Mouse (Mus musculus) heart, embryonic 15.5 days (tissue): ENCODE results near the gene Csf3. TPM values are rescaled to one million over a fixed set of nuclear protein-coding genes. Genes with fewer than 3 reads are reported as not detected.

Experiments used
- ATAC-seq: fragments of 200-750 bp; cut with Nextera tagmentation; replicated peaks from 2 replicates; pipeline ENCODE4 v1.8.0; 2017; ENCODE audit warnings: low read depth, moderate TSS enrichment; ENCODE audit not compliant: insufficient number of reproducible peaks, insufficient read depth, low FRiP score
- H3K27ac ChIP-seq: fragments of 300-500 bp; sonication (generic); 2 replicates; pipeline ENCODE4 v1.5.1; 2015; ENCODE audit warnings: mild to moderate bottlenecking, inconsistent platforms
- H3K27me3 ChIP-seq: fragments of 300-500 bp; sonication (generic); 2 replicates; pipeline ENCODE4 v1.6.1; 2015; ENCODE audit warnings: inconsistent platforms
- H3K36me3 ChIP-seq: fragments of 300-500 bp; sonication (generic); 2 replicates; pipeline ENCODE4 v1.6.1; 2015; ENCODE audit warnings: mild to moderate bottlenecking, inconsistent platforms
- H3K4me1 ChIP-seq: fragments of 300-500 bp; sonication (generic); replicated peaks from 2 replicates; pipeline ENCODE4 v1.6.1; 2015; ENCODE audit warnings: inconsistent platforms
- H3K4me2 ChIP-seq: fragments of 300-500 bp; sonication (generic); 2 replicates; pipeline ENCODE4 v1.6.1; 2015; ENCODE audit warnings: inconsistent platforms, mild to moderate bottlenecking, moderate library complexity
- H3K4me3 ChIP-seq: fragments of 300-500 bp; sonication (generic); 2 replicates; pipeline ENCODE4 v1.5.1; 2015; ENCODE audit warnings: mild to moderate bottlenecking, inconsistent platforms
- H3K9ac ChIP-seq: fragments of 300-500 bp; sonication (generic); 2 replicates; pipeline ENCODE4 v1.6.1; 2015; ENCODE audit warnings: mild to moderate bottlenecking, inconsistent platforms
- H3K9me3 ChIP-seq: fragments of 300-500 bp; sonication (generic); replicated peaks from 2 replicates; pipeline ENCODE4 v1.6.1; 2016; ENCODE audit warnings: inconsistent platforms
- WGBS: fragments of 180-500 bp; shearing (Covaris S2); methylation state at CpG from one replicate; pipeline ENCODE4 v1.1.7; 2015; ENCODE audit warnings: mixed read lengths; 5-methylcytosine and 5-hydroxymethylcytosine counted together
- polyA plus RNA-seq: library from polyadenylated mRNA; unstranded; fragments of >200 nt; fragmentation: Nextera tagmentation; extraction: Ambion mirVana; gene quantifications from 2 replicates; pipeline ENCODE4 v1.2.1, GENCODE M21; 2015

The Csf3 gene
- polyA plus RNA-seq, 1 experiment from 2014 or later, result not detected

- peak overlapping the region; percentile 88 for H3K9ac ChIP-seq
- H3K4me2 ChIP-seq, result peak overlapping the region; percentile 89
- no peaks in the 10 kb centered on the region for H3K9me3 ChIP-seq
- no peaks in the 10 kb centered on the region for H3K27me3 ChIP-seq
- no peaks in the 10 kb centered on the region for H3K36me3 ChIP-seq
- WGBS, result 1% methylated on average over 21 of the region's 21 CpGs
- ATAC-seq, result no peak
- H3K4me1 ChIP-seq, result peaks cover 70% of the 10 kb centered on the region
- peak overlapping the region; percentile 79 for H3K4me3 ChIP-seq
- peak overlapping the region; percentile 96 for H3K27ac ChIP-seq
These were observed 41.6 kb downstream of the Csf3 start for GRCm38 (mm10) chr11:98742397-98743291.

- WGBS, result 6% methylated on average over 9 of the region's 9 CpGs
- Histone ChIP-seq H3K36me3 (no peaks in the 10 kb centered on the region), H3K27me3 (no peaks in the 10 kb centered on the region), H3K4me3 (peak overlapping the region; percentile 79), H3K9ac (peak overlapping the region; percentile 88), H3K4me2 (peak overlapping the region; percentile 89), H3K9me3 (no peaks in the 10 kb centered on the region), H3K4me1 (peaks cover 79% of the 10 kb centered on the region), H3K27ac (peak overlapping the region; percentile 96)
- ATAC-seq, result peak; percentile 3; the same call in 1 of the 2 replicates
These were observed 42.7 kb downstream of the Csf3 start for GRCm38 (mm10) chr11:98743655-98744345.

GRCm38 (mm10) chr11:98744456-98745019 lies 43.5 kb downstream of the Csf3 start:
- ATAC-seq, result no peak
- Histone ChIP-seq H3K4me3 (peak overlapping the region; percentile 79), H3K36me3 (no peaks in the 10 kb centered on the region), H3K4me2 (peak overlapping the region; percentile 89), H3K9ac (peak overlapping the region; percentile 88), H3K9me3 (no peaks in the 10 kb centered on the region), H3K27ac (peak overlapping the region; percentile 96), H3K4me1 (peaks cover 80% of the 10 kb centered on the region), H3K27me3 (no peaks in the 10 kb centered on the region)
- WGBS, result 38% methylated on average over 7 of the region's 7 CpGs

- peak overlapping the region; percentile 31; the same call in 1 of the 2 replicates for H3K4me3 ChIP-seq
- H3K9ac ChIP-seq, result peak overlapping the region; percentile 41; the same call in 1 of the 2 replicates
These were observed 45.1 kb downstream of the Csf3 start for GRCm38 (mm10) chr11:98745932-98746853.

GRCm38 (mm10) chr11:98746855-98747693 lies 46.0 kb downstream of the Csf3 start:
- Histone ChIP-seq H3K9me3 (no peaks in the 10 kb centered on the region), H3K9ac (peak overlapping the region; percentile 41; the same call in 1 of the 2 replicates), H3K27me3 (no peaks in the 10 kb centered on the region), H3K4me2 (peak overlapping the region; percentile 60), H3K4me1 (peaks cover 94% of the 10 kb centered on the region), H3K36me3 (no peaks in the 10 kb centered on the region), H3K27ac (peak overlapping the region; percentile 87), H3K4me3 (peak overlapping the region; percentile 31)
- ATAC-seq, result peak; percentile 51
- WGBS, result 3% methylated on average over 19 of the region's 19 CpGs

More at GRCm38 (mm10) chr11:98745932-98746853, 45.1 kb downstream of the Csf3 start:
- H3K4me2 ChIP-seq, result peak overlapping the region; percentile 60
- H3K4me1 ChIP-seq, result peaks cover 86% of the 10 kb centered on the region
- H3K27me3 ChIP-seq, result no peaks in the 10 kb centered on the region
- peak overlapping the region; percentile 87 for H3K27ac ChIP-seq
- no peak for ATAC-seq
- H3K36me3 ChIP-seq, result no peaks in the 10 kb centered on the region
- 40% methylated on average over 12 of the region's 12 CpGs for WGBS
- no peaks in the 10 kb centered on the region for H3K9me3 ChIP-seq

- Histone ChIP-seq H3K9me3 (no peaks in the 10 kb centered on the region), H3K27me3 (no peaks in the 10 kb centered on the region), H3K36me3 (0 out of 2 replicates have a peak, but pooled peaks cover 1% of the 10 kb centered on the region), H3K4me3 (0 out of 2 replicates have a peak overlapping the region, but pooled peaks have one; percentile 7), H3K9ac (0 out of 2 replicates have a peak overlapping the region, but pooled peaks have one; percentile 19), H3K4me2 (peak overlapping the region; percentile 54), H3K27ac (peak overlapping the region; percentile 92), H3K4me1 (peaks cover 99% of the 10 kb centered on the region)
- WGBS, result 28% methylated on average over 6 of the region's 6 CpGs
- no peak for ATAC-seq
These were observed 46.9 kb downstream of the Csf3 start for GRCm38 (mm10) chr11:98747804-98748505.

GRCm38 (mm10) chr11:98748506-98749416 lies 47.7 kb downstream of the Csf3 start:
- 0 out of 2 replicates have a peak overlapping the region, but pooled peaks have one; percentile 6 for H3K4me3 ChIP-seq
- H3K27me3 ChIP-seq, result no peaks in the 10 kb centered on the region
- H3K4me2 ChIP-seq, result peak overlapping the region; percentile 54
- peak overlapping the region; percentile 92 for H3K27ac ChIP-seq
- no peak for ATAC-seq
- H3K9ac ChIP-seq, result 0 out of 2 replicates have a peak overlapping the region, but pooled peaks have one; percentile 27
- peaks cover 99% of the 10 kb centered on the region for H3K4me1 ChIP-seq
- peaks cover 10% of the 10 kb centered on the region; the same call in 1 of the 2 replicates for H3K36me3 ChIP-seq
- no peaks in the 10 kb centered on the region for H3K9me3 ChIP-seq
- 32% methylated on average over 15 of the region's 15 CpGs for WGBS

GRCm38 (mm10) chr11:98749716-98750115 lies 48.7 kb downstream of the Csf3 start:
- Histone ChIP-seq H3K27ac (peak overlapping the region; percentile 92), H3K4me3 (no peak overlapping the region), H3K27me3 (no peaks in the 10 kb centered on the region), H3K4me2 (peak overlapping the region; percentile 54), H3K9ac (0 out of 2 replicates have a peak overlapping the region, but pooled peaks have one; percentile 41), H3K9me3 (no peaks in the 10 kb centered on the region), H3K4me1 (peaks cover 99% of the 10 kb centered on the region), H3K36me3 (peaks cover 11% of the 10 kb centered on the region; the same call in 1 of the 2 replicates)
- 23% methylated on average over 5 of the region's 5 CpGs for WGBS
- ATAC-seq, result no peak
